Mouse (Mus musculus): ENCODE measurements around the gene Ciapin1.

- TF ChIP-seq GATA1 (IDR thresholded peaks at IDR 0.05; ENCODE audit: low read length) (no peak), TAL1 (IDR thresholded peaks at IDR 0.05; ENCODE audit: low read length) (no peak)
Measured at GRCm38 (mm10) chr8:94778473-94778872, 59.7 kb downstream of the Ciapin1 start.

All from erythroblast, embryonic 14.5 days (primary cell).